Comparison of ENCODE assay signal across 16 mouse cellular contexts in genomic region chr8:61448881-61449280, GRCm38 (mm10). TPM values are rescaled to one million over a fixed set of nuclear protein-coding genes. Genes with fewer than 3 reads are reported as not detected.
DNase-seq lines count a peak whose midpoint lies in the region; ATAC-seq lines count a peak whose summit lies in the region.
"Had no signal": no experiment of that assay in that cellular context is flagged by ENCODE, and none has a peak within 500 bp of the region (broad histone marks: within the 10 kb centered on the region; RNA-seq: fewer than 3 reads in every experiment).

No protein-coding gene starts in this region.

- peak; percentile 54 for DNase-seq in heart, adult 11 months
- DNase-seq in heart, postnatal 14 days, result no peak
- peak; percentile 46 for DNase-seq in CD4-positive helper T cell, adult 2 months (ENCODE audit: low read depth, low spot score)
- peak; percentile 65 for DNase-seq in naive thymus-derived CD4-positive, alpha-beta T cell, adult 2 months (ENCODE audit: low read depth)
- DNase-seq in spleen, postnatal 10 days (ENCODE audit: low spot score in 2 of 2), result no peak
- no peak for DNase-seq in ovary, postnatal 10 days (ENCODE audit: low spot score)
- no peak for DNase-seq in Muller cell, postnatal 12 days (ENCODE audit: inconsistent ontology term)
- DNase-seq: adrenal gland, postnatal 10 days; B cell, adult 2 months; cerebellum, adult 11 months; cerebellum, adult 9-11 months; cerebellum, postnatal 36 days; gastrocnemius, postnatal 14 days; heart, postnatal 4 days had no signal

- peak; percentile 38; the same call in 1 of the 2 replicates for ATAC-seq in granulocyte monocyte progenitor cell, adult 5-6 weeks (replicated peaks; ENCODE audit: poor library complexity, severe bottlenecking)
- ATAC-seq: forebrain, embryonic 16.5 days had no signal

- intact Hi-C loops in heart, postnatal 14 days (cut with DNase I), result no loop called here

RNA-seq across cellular contexts. Expression of gene Cbr4, which starts 38.7 kb away (rescaled TPM):
- total RNA-seq in heart, postnatal 14 days (2021), result 10 to 100 TPM; 66.2 to 70.4 TPM
- total RNA-seq in granulocyte monocyte progenitor cell, adult 5-6 weeks (2014; fragmentation: Nextera tagmentation), result 17.5 and 31.4 TPM in 2 replicates
- total RNA-seq in granulocyte monocyte progenitor cell, adult 5-6 weeks (2017), result 42.6 and 78.3 TPM in 2 replicates

Comparison
In these comparisons a context has a peak if more than half of its experiments do, and no peak if none do; other contexts are left out.
1. DNase-seq: peak in heart, adult 11 months (single experiment), CD4-positive helper T cell, adult 2 months (single experiment) and naive thymus-derived CD4-positive, alpha-beta T cell, adult 2 months (single experiment); none in heart, postnatal 14 days (0 of 2), spleen, postnatal 10 days (0 of 2), ovary, postnatal 10 days (single experiment) and Muller cell, postnatal 12 days (single experiment).